Mouse (Mus musculus) c-Kit-positive CD71-negative TER-119-negative erythroid progenitor cells, embryonic 14.5 days (primary cell): ENCODE results near the gene Gm28539.
"Not testable (repeated sequence)": the region's sequence is repeated elsewhere in the genome, so short reads cannot be mapped to it uniquely, and the experiment has no call there.

Experiments used
- DNase-seq: peaks from one replicate; pipeline ENCODE4 v3.0.0-alpha.2; 2013; ENCODE audit warnings: low read depth

The Gm28539 gene

GRCm38 (mm10) chr16:18849521-18850190 is 13.3 kb downstream of the Gm28539 start:
- DNase-seq: not testable (repeated sequence)

- DNase-seq: peak; percentile 46
These were observed 22.2 kb downstream of the Gm28539 start for GRCm38 (mm10) chr16:18858551-18858950.

GRCm38 (mm10) chr16:18860186-18860585 is 23.8 kb downstream of the Gm28539 start:
- no peak for DNase-seq

- not testable (repeated sequence) for DNase-seq
These were observed 34.1 kb downstream of the Gm28539 start for GRCm38 (mm10) chr16:18870495-18870894.

GRCm38 (mm10) chr16:18876091-18876441 is 39.7 kb downstream of the Gm28539 start:
- no peak for DNase-seq

GRCm38 (mm10) chr16:18876442-18877308 is 40.3 kb downstream of the Gm28539 start, which contains the start of the genes Mrpl40 and Hira:
Gene Mrpl40, minus strand, starts transcription at chr16:18876862.
Gene Hira, plus strand, starts transcription at chr16:18877037.
- DNase-seq: peak; percentile 78

- DNase-seq: peak; percentile 68
These were observed 41.2 kb downstream of the Gm28539 start for GRCm38 (mm10) chr16:18877386-18878090.

GRCm38 (mm10) chr16:18878091-18878720 is 41.8 kb downstream of the Gm28539 start:
- no peak for DNase-seq

GRCm38 (mm10) chr16:18884044-18884443 is 47.7 kb downstream of the Gm28539 start:
- DNase-seq: no peak

GRCm38 (mm10) chr16:18893840-18894372 is 57.5 kb downstream of the Gm28539 start:
- DNase-seq: no peak

- DNase-seq: no peak
These were observed 58.9 kb downstream of the Gm28539 start for GRCm38 (mm10) chr16:18895249-18895648.

- no peak for DNase-seq
These were observed 60.0 kb downstream of the Gm28539 start for GRCm38 (mm10) chr16:18896429-18896828.

- no peak for DNase-seq
These were observed 69.3 kb downstream of the Gm28539 start for GRCm38 (mm10) chr16:18905648-18906047.

GRCm38 (mm10) chr16:18916064-18916463 is 79.7 kb downstream of the Gm28539 start:
- DNase-seq: no peak

GRCm38 (mm10) chr16:18921771-18922170 is 85.4 kb downstream of the Gm28539 start:
- DNase-seq: no peak

- no peak for DNase-seq
These were observed 91.6 kb downstream of the Gm28539 start for GRCm38 (mm10) chr16:18927963-18928362.

- no peak for DNase-seq
These were observed 102.1 kb downstream of the Gm28539 start for GRCm38 (mm10) chr16:18938321-18939082.

GRCm38 (mm10) chr16:18943906-18944305 is 107.5 kb downstream of the Gm28539 start:
- no peak for DNase-seq

- no peak for DNase-seq
These were observed 112.6 kb downstream of the Gm28539 start for GRCm38 (mm10) chr16:18948941-18949340.

GRCm38 (mm10) chr16:18950351-18950750 is 114.0 kb downstream of the Gm28539 start:
- no peak for DNase-seq

- DNase-seq: no peak
These were observed 116.4 kb downstream of the Gm28539 start for GRCm38 (mm10) chr16:18952813-18953212.
